Mouse (Mus musculus) neural tube, embryonic 14.5 days (tissue): Measurements from ENCODE around the gene Kdm5b. TPM values are rescaled to one million over a fixed set of nuclear protein-coding genes. Genes with fewer than 3 reads are reported as not detected.
"Not testable (repeated sequence)": the region's sequence is repeated elsewhere in the genome, so short reads cannot be mapped to it uniquely, and the experiment has no call there.

Experiments
- ATAC-seq: fragments of 200-750 bp; cut with Nextera tagmentation; 2 replicates; pipeline ENCODE4 v1.8.0; 2017; ENCODE audit warnings: low read depth, mild to moderate bottlenecking, moderate TSS enrichment, moderate library complexity
- H3K27ac ChIP-seq: fragments of 300-500 bp; sonication (generic); 2 replicates; pipeline ENCODE4 v1.5.1; 2014; ENCODE audit warnings: low read depth, mild to moderate bottlenecking, control low read depth, low read length, moderate library complexity, mixed read lengths
- H3K27me3 ChIP-seq: fragments of 300-500 bp; sonication (generic); 2 replicates; pipeline ENCODE4 v1.6.1; 2014; ENCODE audit warnings: low read length; ENCODE audit not compliant: control insufficient read depth, insufficient read depth
- H3K36me3 ChIP-seq: fragments of 300-500 bp; sonication (generic); 2 replicates; pipeline ENCODE4 v1.6.1; 2014; ENCODE audit warnings: low read length, mixed read lengths; ENCODE audit not compliant: control insufficient read depth, insufficient read depth
- H3K4me1 ChIP-seq: fragments of 300-500 bp; sonication (generic); 2 replicates; pipeline ENCODE4 v1.6.1; 2014; ENCODE audit warnings: low read length; ENCODE audit not compliant: control insufficient read depth, insufficient read depth
- H3K4me2 ChIP-seq: fragments of 300-500 bp; sonication (generic); 2 replicates; pipeline ENCODE4 v1.6.1; 2014; ENCODE audit warnings: mild to moderate bottlenecking, low read depth, low read length, control low read depth
- H3K4me3 ChIP-seq: fragments of 300-500 bp; sonication (generic); 2 replicates; pipeline ENCODE4 v1.5.1; 2014; ENCODE audit warnings: low read depth, low read length, control low read depth, mixed read lengths
- H3K9ac ChIP-seq: fragments of 300-500 bp; sonication (generic); replicated peaks from 2 replicates; pipeline ENCODE4 v1.6.1; 2014; ENCODE audit warnings: low read depth, mild to moderate bottlenecking, control low read depth, low read length, mixed read lengths
- H3K9me3 ChIP-seq: fragments of 300-500 bp; sonication (generic); 2 replicates; pipeline ENCODE4 v1.6.1; 2016; ENCODE audit warnings: low read length; ENCODE audit not compliant: control insufficient read depth
- WGBS: fragments of 180-500 bp; shearing (Covaris S2); extraction: QIAGEN DNeasy Blood & Tissue Kit; methylation state at CpG from one replicate; pipeline ENCODE4 v1.1.7; 2014; 5-methylcytosine and 5-hydroxymethylcytosine counted together
- polyA plus RNA-seq: library from polyadenylated mRNA; unstranded; fragments of >200 nt; fragmentation: Nextera tagmentation; extraction: Ambion mirVana; gene quantifications from 2 replicates; pipeline ENCODE4 v1.2.1, GENCODE M21; 2014

Gene Kdm5b
- polyA plus RNA-seq, 1 experiment from 2014 or later, result 89.9 TPM

DNA sequence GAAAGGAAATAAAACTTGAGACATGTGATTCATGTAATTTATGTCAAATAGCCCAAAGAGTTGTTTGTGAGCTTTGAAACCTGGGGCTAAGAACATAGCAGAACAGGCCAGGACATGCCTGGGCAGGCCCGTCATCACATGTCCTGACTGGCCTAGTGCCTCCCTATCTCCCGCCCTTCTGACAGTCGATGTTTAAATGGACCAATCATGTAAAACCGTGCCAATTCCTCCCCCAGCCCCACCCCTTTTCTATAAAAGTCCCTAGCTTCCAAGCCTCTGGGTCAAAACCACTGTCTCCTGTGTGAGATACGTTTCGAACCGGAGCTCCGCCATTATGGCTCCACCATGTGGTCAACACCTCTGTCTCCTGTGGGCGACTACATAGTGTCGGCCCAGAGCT, 26.3 kb upstream of the Kdm5b start:
- not testable (repeated sequence) for ATAC-seq, H3K4me2 ChIP-seq, H3K9ac ChIP-seq, H3K27me3 ChIP-seq, H3K4me1 ChIP-seq, H3K27ac ChIP-seq, H3K9me3 ChIP-seq, H3K4me3 ChIP-seq, H3K36me3 ChIP-seq
- WGBS, result 95% methylated on average over 9 of the region's 10 CpGs

GRCm38 (mm10) chr1:134535054-134535453, 24.9 kb upstream of the Kdm5b start:
- H3K27me3 ChIP-seq, result no peaks in the 10 kb centered on the region
- H3K36me3 ChIP-seq, result no peaks in the 10 kb centered on the region
- H3K9ac ChIP-seq, result no peak overlapping the region
- no peak overlapping the region for H3K4me3 ChIP-seq
- no peaks in the 10 kb centered on the region for H3K9me3 ChIP-seq
- ATAC-seq, result no peak
- no peak overlapping the region for H3K27ac ChIP-seq
- no peak overlapping the region for H3K4me2 ChIP-seq
- WGBS, result 100% methylated on average over 1 of the region's 1 CpGs
- no peaks in the 10 kb centered on the region for H3K4me1 ChIP-seq

DNA sequence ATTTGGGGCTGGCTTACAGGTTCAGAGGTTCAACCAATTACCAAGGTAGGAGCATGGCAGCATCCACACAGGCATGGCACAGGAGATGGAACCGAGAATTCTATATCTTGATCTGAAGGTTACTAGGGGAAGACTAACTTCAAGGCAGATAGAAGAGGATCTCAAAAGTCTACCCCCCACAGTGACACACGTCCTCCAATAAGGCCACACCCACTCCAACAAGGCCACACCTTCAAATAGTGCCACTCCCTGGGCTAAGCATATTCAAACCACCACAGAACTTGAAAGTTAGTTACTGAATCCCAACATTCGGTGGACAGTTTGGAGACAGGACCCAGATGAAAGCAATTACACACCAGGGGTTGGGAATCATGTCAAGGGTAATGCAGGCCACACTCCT, 24.5 kb upstream of the Kdm5b start:
- no peaks in the 10 kb centered on the region for H3K36me3 ChIP-seq

DNA sequence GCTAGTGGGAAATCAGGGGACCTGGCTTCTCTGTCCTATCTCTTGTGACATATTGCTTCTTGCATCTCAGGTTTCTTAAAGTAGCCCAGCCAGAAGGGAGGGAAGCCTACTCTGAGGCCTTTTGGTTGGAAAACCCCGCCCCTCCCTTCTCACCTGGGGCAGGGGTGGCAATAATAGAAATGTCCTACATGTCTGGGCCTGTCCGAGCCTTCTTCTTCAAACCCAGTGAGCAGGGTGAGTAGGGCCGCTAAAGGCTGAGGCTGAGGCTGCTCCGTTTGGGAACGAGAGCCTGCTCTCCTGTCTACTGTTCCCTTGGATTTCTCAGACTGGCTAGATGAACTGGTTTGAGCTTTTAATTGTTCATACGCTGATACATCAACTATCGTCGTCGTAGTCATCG, 19.4 kb upstream of the Kdm5b start:
- Histone ChIP-seq H3K36me3 (no peaks in the 10 kb centered on the region), H3K9ac (no peak overlapping the region), H3K4me3 (no peak overlapping the region), H3K27me3 (no peaks in the 10 kb centered on the region), H3K4me1 (no peaks in the 10 kb centered on the region), H3K27ac (no peak overlapping the region), H3K4me2 (no peak overlapping the region), H3K9me3 (no peaks in the 10 kb centered on the region)
- 86% methylated on average over 10 of the region's 10 CpGs for WGBS
- no peak for ATAC-seq

More for the DNA sequence above, 24.5 kb upstream of the Kdm5b start:
- H3K4me3 ChIP-seq, result no peak overlapping the region
- WGBS, result 75% methylated on average over 3 of the region's 3 CpGs
- no peak for ATAC-seq
- H3K4me2 ChIP-seq, result no peak overlapping the region
- H3K9me3 ChIP-seq, result no peaks in the 10 kb centered on the region
- no peak overlapping the region for H3K27ac ChIP-seq
- no peaks in the 10 kb centered on the region for H3K4me1 ChIP-seq
- no peak overlapping the region for H3K9ac ChIP-seq
- no peaks in the 10 kb centered on the region for H3K27me3 ChIP-seq

- no peak for ATAC-seq
- Histone ChIP-seq H3K27me3 (no peaks in the 10 kb centered on the region), H3K4me1 (no peaks in the 10 kb centered on the region), H3K9me3 (no peaks in the 10 kb centered on the region), H3K4me2 (no peak overlapping the region), H3K36me3 (no peaks in the 10 kb centered on the region), H3K27ac (no peak overlapping the region), H3K4me3 (no peak overlapping the region), H3K9ac (no peak overlapping the region)
- WGBS, result 81% methylated on average over 4 of the region's 4 CpGs
These were observed 11.7 kb upstream of the Kdm5b start for GRCm38 (mm10) chr1:134548231-134548630.

GRCm38 (mm10) chr1:134549632-134550132, 10.3 kb upstream of the Kdm5b start, which contains the start of gene Mgat4e:
Gene Mgat4e (minus strand): TSS chr1:134549682.
- H3K4me1 ChIP-seq, result no peaks in the 10 kb centered on the region
- H3K4me3 ChIP-seq, result no peak within 1 kb of the TSS
- no peaks in the 10 kb centered on the region for H3K36me3 ChIP-seq
- H3K9me3 ChIP-seq, result no peaks in the 10 kb centered on the region
- no peak within 1 kb of the TSS for H3K27ac ChIP-seq
- H3K27me3 ChIP-seq, result no peaks in the 10 kb centered on the region
- no peak within 1 kb of the TSS for H3K9ac ChIP-seq
- WGBS, result 50% methylated on average over 7 of the region's 7 CpGs
- no peak for ATAC-seq
- H3K4me2 ChIP-seq, result no peak within 1 kb of the TSS

GRCm38 (mm10) chr1:134551869-134552268, 8.1 kb upstream of the Kdm5b start:
- no peak for ATAC-seq
- Histone ChIP-seq H3K27ac (no peak overlapping the region), H3K27me3 (no peaks in the 10 kb centered on the region), H3K4me1 (no peaks in the 10 kb centered on the region), H3K9me3 (no peaks in the 10 kb centered on the region), H3K4me2 (no peak overlapping the region), H3K36me3 (no peaks in the 10 kb centered on the region), H3K9ac (no peak overlapping the region), H3K4me3 (no peak overlapping the region)
- WGBS, result 82% methylated on average over 3 of the region's 3 CpGs

DNA sequence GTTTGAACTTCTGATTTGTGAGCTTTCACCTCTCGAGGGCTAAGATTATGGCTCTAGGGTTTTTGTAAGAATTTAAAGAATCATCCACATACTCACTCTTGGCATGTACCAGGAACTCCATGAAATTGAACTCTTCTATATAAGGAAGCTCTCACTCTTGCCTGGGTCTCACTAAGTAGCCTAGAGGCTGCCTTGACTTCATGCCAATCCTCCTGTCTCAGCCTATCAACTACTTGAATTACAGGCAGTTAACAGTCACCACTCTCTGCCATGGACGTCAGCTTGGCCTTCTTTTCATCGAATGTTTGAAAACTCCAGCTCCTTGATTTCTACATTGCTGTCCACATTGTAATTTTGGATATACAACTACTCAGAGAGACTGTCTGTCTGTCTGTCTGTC, 7.6 kb upstream of the Kdm5b start:
- H3K4me2 ChIP-seq, result no peak overlapping the region
- H3K4me3 ChIP-seq, result no peak overlapping the region
- no peak overlapping the region for H3K9ac ChIP-seq
- no peak overlapping the region for H3K27ac ChIP-seq
- no peaks in the 10 kb centered on the region for H3K27me3 ChIP-seq
- no peaks in the 10 kb centered on the region for H3K9me3 ChIP-seq
- H3K4me1 ChIP-seq, result peaks cover 4% of the 10 kb centered on the region
- no peak for ATAC-seq
- WGBS, result 73% methylated on average over 3 of the region's 3 CpGs
- H3K36me3 ChIP-seq, result no peaks in the 10 kb centered on the region

GRCm38 (mm10) chr1:134555240-134555870, 4.6 kb upstream of the Kdm5b start:
- Histone ChIP-seq H3K36me3 (no peaks in the 10 kb centered on the region), H3K9me3 (no peaks in the 10 kb centered on the region), H3K4me2 (peak overlapping the region; percentile 93; the same call in 1 of the 2 replicates), H3K27ac (no peak overlapping the region), H3K27me3 (no peaks in the 10 kb centered on the region), H3K9ac (no peak overlapping the region), H3K4me3 (no peak overlapping the region), H3K4me1 (peaks cover 4% of the 10 kb centered on the region)
- 27% methylated on average over 13 of the region's 13 CpGs for WGBS
- no peak for ATAC-seq
